8 mouse cellular contexts compared by ENCODE assay signal in genomic region chr14:88470495-88471434, GRCm38 (mm10). TPM values are rescaled to one million over a fixed set of nuclear protein-coding genes. Genes with fewer than 3 reads are reported as not detected.
DNase-seq lines count a peak whose midpoint lies in the region; ATAC-seq and TF ChIP-seq lines count a peak whose summit lies in the region.

Pcdh20 (minus strand) TSS chr14:88471396.

- H3K4me2 ChIP-seq in lung, embryonic 14.5 days, result peak within 1 kb of the TSS; percentile 79
- peak within 1 kb of the TSS; percentile 90 for H3K4me2 ChIP-seq in embryonic facial prominence, embryonic 11.5 days (ENCODE audit: low read depth, low read length)
- H3K4me2 ChIP-seq in heart, embryonic 16.5 days (ENCODE audit: low read depth, low read length), result peak within 1 kb of the TSS; percentile 76
- H3K4me2 ChIP-seq in midbrain, embryonic 12.5 days (replicated peaks), result peak within 1 kb of the TSS; percentile 93

- no peaks in the 10 kb centered on the region for H3K4me1 ChIP-seq in lung, embryonic 14.5 days (ENCODE audit: insufficient read depth)
- H3K4me1 ChIP-seq in embryonic facial prominence, embryonic 11.5 days (ENCODE audit: control insufficient read depth, insufficient read depth, low read length), result no peaks in the 10 kb centered on the region
- H3K4me1 ChIP-seq in heart, embryonic 16.5 days (ENCODE audit: control insufficient read depth, insufficient read depth, low read length), result peaks cover 5% of the 10 kb centered on the region; the same call in 1 of the 2 replicates
- H3K4me1 ChIP-seq in midbrain, embryonic 12.5 days, result 0 out of 2 replicates have a peak, but pooled peaks cover 6% of the 10 kb centered on the region

- no peaks in the 10 kb centered on the region for H3K9me3 ChIP-seq in lung, embryonic 14.5 days (ENCODE audit: low read depth, low read length)
- no peaks in the 10 kb centered on the region for H3K9me3 ChIP-seq in embryonic facial prominence, embryonic 11.5 days (replicated peaks; ENCODE audit: control insufficient read depth, low read length)
- no peaks in the 10 kb centered on the region for H3K9me3 ChIP-seq in heart, embryonic 16.5 days (replicated peaks; ENCODE audit: control insufficient read depth, low read length)
- no peaks in the 10 kb centered on the region for H3K9me3 ChIP-seq in midbrain, embryonic 12.5 days

- H3K36me3 ChIP-seq in lung, embryonic 14.5 days (ENCODE audit: insufficient read depth), result no peaks in the 10 kb centered on the region
- H3K36me3 ChIP-seq in embryonic facial prominence, embryonic 11.5 days (replicated peaks; ENCODE audit: control insufficient read depth, insufficient read depth, low read depth, low read length), result no peaks in the 10 kb centered on the region
- no peaks in the 10 kb centered on the region for H3K36me3 ChIP-seq in heart, embryonic 16.5 days (ENCODE audit: control insufficient read depth, insufficient read depth)
- H3K36me3 ChIP-seq in midbrain, embryonic 12.5 days, result no peaks in the 10 kb centered on the region

- peak; percentile 75 for DNase-seq in lung, embryonic 14.5 days
- no peak for DNase-seq in lung, adult 18-20 months
- peak; percentile 72 for DNase-seq in embryonic facial prominence, embryonic 11.5 days (ENCODE audit: low spot score)
- peak; percentile 18 to 54 for DNase-seq in left cerebral cortex, postnatal 14 days (ENCODE audit: low spot score in 2 of 2)
- DNase-seq in telencephalon, adult 2 months (ENCODE audit: low read depth, low spot score), result peak; percentile 54
- no peak for DNase-seq in spleen, adult 18-20 months

- intact Hi-C loops in left cerebral cortex, postnatal 14 days (cut with DNase I), result loop anchor here (5.0 kb wide), 1 partner anchor 512 kb away; no protein-coding TSS in a partner anchor

- H3K27ac ChIP-seq in lung, embryonic 14.5 days (ENCODE audit: low read depth), result no peak within 1 kb of the TSS
- no peak within 1 kb of the TSS for H3K27ac ChIP-seq in embryonic facial prominence, embryonic 11.5 days (replicated peaks; ENCODE audit: low read depth, low read length)
- H3K27ac ChIP-seq in heart, embryonic 16.5 days (ENCODE audit: low read length), result no peak within 1 kb of the TSS
- no peak within 1 kb of the TSS for H3K27ac ChIP-seq in midbrain, embryonic 12.5 days (replicated peaks)

- peaks cover 9% of the 10 kb centered on the region for H3K27me3 ChIP-seq in lung, embryonic 14.5 days (ENCODE audit: insufficient read depth, low read length)
- no peaks in the 10 kb centered on the region for H3K27me3 ChIP-seq in embryonic facial prominence, embryonic 11.5 days (ENCODE audit: control insufficient read depth, insufficient read depth, low read length)
- H3K27me3 ChIP-seq in heart, embryonic 16.5 days (ENCODE audit: control insufficient read depth, insufficient read depth, low read length), result peaks cover 13% of the 10 kb centered on the region; the same call in 1 of the 2 replicates
- peaks cover 16% of the 10 kb centered on the region for H3K27me3 ChIP-seq in midbrain, embryonic 12.5 days

- 2% methylated on average over 29 of the region's 29 CpGs for WGBS in lung, embryonic 14.5 days
- WGBS in embryonic facial prominence, embryonic 11.5 days, result under 1% methylated on average over 29 of the region's 29 CpGs
- 3% methylated on average over 29 of the region's 29 CpGs for WGBS in heart, embryonic 16.5 days
- 2% methylated on average over 29 of the region's 29 CpGs for WGBS in midbrain, embryonic 12.5 days

- TF ChIP-seq CTCF in lung, embryonic 14.5 days (IDR thresholded peaks at IDR 0.05; ENCODE audit: low read depth), result no peak

- peak within 1 kb of the TSS; percentile 25; the same call in 1 of the 2 replicates for H3K9ac ChIP-seq in lung, embryonic 14.5 days
- peak within 1 kb of the TSS; percentile 43; the same call in 1 of the 2 replicates for H3K9ac ChIP-seq in embryonic facial prominence, embryonic 11.5 days (replicated peaks; ENCODE audit: low read length)
- peak within 1 kb of the TSS; percentile 43; the same call in 1 of the 2 replicates for H3K9ac ChIP-seq in heart, embryonic 16.5 days (ENCODE audit: low read length)
- H3K9ac ChIP-seq in midbrain, embryonic 12.5 days (replicated peaks), result peak within 1 kb of the TSS; percentile 43; the same call in 1 of the 2 replicates

- ATAC-seq in lung, embryonic 14.5 days (ENCODE audit: insufficient read depth), result peak; percentile 90
- ATAC-seq in embryonic facial prominence, embryonic 11.5 days (replicated peaks; ENCODE audit: insufficient number of reproducible peaks, low FRiP score, low TSS enrichment, low read depth), result peak; percentile 91
- peak; percentile 80 for ATAC-seq in heart, embryonic 16.5 days (replicated peaks; ENCODE audit: extremely low read depth, insufficient read depth, low FRiP score)
- peak; percentile 76 for ATAC-seq in midbrain, embryonic 12.5 days (ENCODE audit: low FRiP score, low read depth)

- H3K4me3 ChIP-seq in lung, embryonic 14.5 days (ENCODE audit: low read depth, low read length), result peak within 1 kb of the TSS; percentile 40
- H3K4me3 ChIP-seq in embryonic facial prominence, embryonic 11.5 days (ENCODE audit: low read depth, low read length), result peak within 1 kb of the TSS; percentile 40
- H3K4me3 ChIP-seq in heart, embryonic 16.5 days (ENCODE audit: low read length), result peak within 1 kb of the TSS; percentile 53
- peak within 1 kb of the TSS; percentile 53 for H3K4me3 ChIP-seq in midbrain, embryonic 12.5 days

RNA-seq across cellular contexts. Expression of gene Pcdh20, which starts in this region (rescaled TPM):
- polyA plus RNA-seq in lung, embryonic 14.5 days (2014; fragmentation: Nextera tagmentation; extraction: Ambion mirVana), result 1.3 and 2.2 TPM in 2 replicates
- polyA plus RNA-seq in embryonic facial prominence, embryonic 11.5 days (2014; fragmentation: Nextera tagmentation; extraction: Ambion mirVana), result 2.1 and 2.2 TPM in 2 replicates
- 1.3 and 1.6 TPM in 2 replicates for polyA plus RNA-seq in heart, embryonic 16.5 days (2015; fragmentation: Nextera tagmentation; extraction: Ambion mirVana)
- total RNA-seq in left cerebral cortex, postnatal 14 days (2021), result 10 to 100 TPM; 17.1 to 22.8 TPM
- polyA plus RNA-seq in midbrain, embryonic 12.5 days (2016; fragmentation: Nextera tagmentation; extraction: Ambion mirVana), result 1.5 and 1.8 TPM in 2 replicates

Comparison
In these comparisons a context has a peak if more than half of its experiments do, and no peak if none do; other contexts are left out.
1. DNase-seq: peak in lung, embryonic 14.5 days (single experiment), embryonic facial prominence, embryonic 11.5 days (single experiment), left cerebral cortex, postnatal 14 days (2 of 2) and telencephalon, adult 2 months (single experiment); none in lung, adult 18-20 months (0 of 2) and spleen, adult 18-20 months (0 of 2).
2. Peak in every context shown above with its lines, with median percentiles within 50 percentile points of each other: ATAC-seq, H3K4me2 ChIP-seq, H3K4me3 ChIP-seq and H3K9ac ChIP-seq.